Mouse (Mus musculus) right cerebral cortex, postnatal 14 days (tissue): Measurements from ENCODE around the gene Prkce.

Source experiments
- DNase-seq: peaks from one replicate; pipeline ENCODE4 v3.0.0; 2022

Prkce gene

GRCm38 (mm10) chr17:86338328-86338727 lies 170.7 kb downstream of the Prkce start:
- DNase-seq, result no peak

GRCm38 (mm10) chr17:86344032-86344431 lies 176.4 kb downstream of the Prkce start:
- no peak for DNase-seq

- peak; percentile 69 for DNase-seq
Observed at GRCm38 (mm10) chr17:86345234-86346005, 177.8 kb downstream of the Prkce start.

GRCm38 (mm10) chr17:86350236-86350635 lies 182.7 kb downstream of the Prkce start:
- no peak for DNase-seq

GRCm38 (mm10) chr17:86350791-86351261 lies 183.2 kb downstream of the Prkce start:
- DNase-seq, result no peak

GRCm38 (mm10) chr17:86351282-86351681 lies 183.7 kb downstream of the Prkce start:
- no peak for DNase-seq

- DNase-seq, result no peak
Observed at GRCm38 (mm10) chr17:86352247-86353037, 184.9 kb downstream of the Prkce start.

GRCm38 (mm10) chr17:86353679-86354078 lies 186.1 kb downstream of the Prkce start:
- no peak for DNase-seq

GRCm38 (mm10) chr17:86354101-86354500 lies 186.5 kb downstream of the Prkce start:
- DNase-seq, result no peak

- DNase-seq, result no peak
Observed at GRCm38 (mm10) chr17:86354896-86355295, 187.3 kb downstream of the Prkce start.

- DNase-seq, result no peak
Observed at GRCm38 (mm10) chr17:86355318-86355717, 187.7 kb downstream of the Prkce start.

- no peak for DNase-seq
Observed at GRCm38 (mm10) chr17:86355772-86356451, 188.3 kb downstream of the Prkce start.

GRCm38 (mm10) chr17:86358388-86358787 lies 190.8 kb downstream of the Prkce start:
- DNase-seq, result no peak

GRCm38 (mm10) chr17:86358847-86359246 lies 191.3 kb downstream of the Prkce start:
- no peak for DNase-seq

GRCm38 (mm10) chr17:86360849-86361248 lies 193.3 kb downstream of the Prkce start:
- no peak for DNase-seq

GRCm38 (mm10) chr17:86363356-86363755 lies 195.8 kb downstream of the Prkce start:
- no peak for DNase-seq

GRCm38 (mm10) chr17:86364349-86365075 lies 196.9 kb downstream of the Prkce start:
- no peak for DNase-seq

- DNase-seq, result no peak
Observed at GRCm38 (mm10) chr17:86366919-86367318, 199.3 kb downstream of the Prkce start.

GRCm38 (mm10) chr17:86367676-86368075 lies 200.1 kb downstream of the Prkce start:
- DNase-seq, result no peak

- no peak for DNase-seq
Observed at GRCm38 (mm10) chr17:86370106-86370742, 202.6 kb downstream of the Prkce start.

GRCm38 (mm10) chr17:86371101-86371561 lies 203.5 kb downstream of the Prkce start:
- DNase-seq, result peak; percentile 37

- DNase-seq, result no peak
Observed at GRCm38 (mm10) chr17:86376389-86376788, 208.8 kb downstream of the Prkce start.
